Mouse (Mus musculus) spleen, adult 12 weeks (tissue): ENCODE data around the gene Usp25.

Experiments
- DNase-seq: peaks from one replicate; pipeline ENCODE4 v3.0.0; 2022; ENCODE audit warnings: low spot score

Usp25 gene

GRCm38 (mm10) chr16:77034751-77035150, 21.2 kb downstream of the Usp25 start:
- no peak for DNase-seq

DNA sequence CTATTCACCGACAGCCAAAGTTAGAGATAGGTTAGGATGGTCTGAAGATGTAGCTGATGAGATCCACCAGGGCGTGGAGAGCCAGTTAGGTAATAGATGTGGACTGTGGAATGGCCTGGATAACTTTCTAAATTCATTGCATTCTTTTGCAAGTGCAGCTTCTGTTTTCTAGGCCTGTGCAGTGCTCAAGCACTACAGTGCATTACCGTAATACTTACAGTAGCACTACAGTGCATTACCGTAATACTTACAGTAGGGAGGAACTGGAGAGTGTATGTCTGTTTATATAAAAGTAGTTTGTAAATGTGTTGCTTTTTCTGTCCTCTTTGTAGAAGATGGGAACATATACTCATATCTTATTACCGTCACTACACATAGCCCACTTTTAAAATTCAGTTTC, 28.1 kb downstream of the Usp25 start:
- no peak for DNase-seq

DNA sequence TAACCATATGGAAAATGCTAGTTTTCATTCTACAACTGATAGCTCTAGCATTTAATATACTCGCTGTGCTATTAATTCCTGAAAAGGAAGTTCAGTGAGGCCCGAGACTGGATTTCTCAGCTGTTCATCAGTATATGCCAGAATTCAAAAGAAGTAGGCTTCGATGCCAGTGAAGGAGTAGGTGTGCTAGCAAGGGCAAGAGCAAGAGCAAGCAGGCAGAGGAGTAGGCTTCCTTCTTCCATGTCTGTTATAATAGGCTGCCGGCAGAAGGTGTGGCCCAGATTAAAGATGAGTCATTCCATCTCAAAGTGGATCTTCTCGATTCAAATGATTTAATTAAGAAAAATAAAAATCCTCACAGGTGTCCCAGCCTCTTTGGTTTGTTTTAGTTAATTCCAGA, 30.0 kb downstream of the Usp25 start:
- no peak for DNase-seq

DNA sequence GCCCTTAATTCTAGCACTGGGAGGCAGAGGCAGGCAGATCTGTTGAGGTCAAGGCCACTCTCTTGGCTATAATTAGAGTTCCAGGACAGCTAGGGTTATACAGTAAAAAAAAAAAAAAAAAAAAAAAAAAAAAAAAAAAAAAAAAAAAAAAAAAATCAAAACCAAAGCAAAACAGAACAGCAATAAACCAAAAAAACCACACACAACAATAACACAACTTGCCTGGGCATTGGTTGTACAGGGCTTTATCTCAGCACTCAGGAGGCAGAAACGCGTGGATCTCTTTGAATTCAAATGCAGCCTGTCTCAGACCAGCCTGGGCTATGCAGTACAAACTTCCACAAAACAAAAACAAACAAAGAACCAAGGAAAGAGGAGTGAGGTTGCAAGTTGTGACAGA, 40.7 kb downstream of the Usp25 start:
- no peak for DNase-seq

DNA sequence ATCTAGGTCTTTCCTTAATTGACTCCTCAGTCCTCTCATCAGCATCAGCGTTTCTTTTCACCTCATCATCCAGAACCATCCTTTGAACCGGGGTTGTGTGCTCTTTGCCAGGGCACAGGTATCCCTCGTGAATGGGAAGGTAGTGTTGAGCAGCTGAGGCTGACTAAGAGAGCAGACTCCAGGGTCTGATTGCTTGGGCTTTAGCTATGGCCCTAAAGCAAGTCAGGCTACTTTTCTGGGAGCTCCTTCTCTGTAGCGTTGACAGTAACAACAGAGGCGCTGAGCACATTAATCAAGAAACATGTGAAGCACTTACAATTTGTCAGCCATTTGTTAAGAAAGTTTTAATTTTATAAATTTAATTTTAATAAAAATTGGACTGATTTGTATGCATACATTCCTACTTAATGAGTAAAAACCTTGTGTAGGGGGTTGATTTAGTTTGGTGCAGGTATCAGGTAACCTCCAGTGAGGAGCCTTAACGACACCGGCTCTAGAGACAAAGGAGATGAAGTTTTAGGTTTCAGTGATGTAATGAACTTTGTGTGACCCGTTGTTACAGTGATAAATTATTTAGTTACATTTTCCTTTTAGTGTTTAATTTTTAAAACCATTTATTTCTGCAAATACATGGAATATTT, 42.1 kb downstream of the Usp25 start:
- DNase-seq = no peak

DNA sequence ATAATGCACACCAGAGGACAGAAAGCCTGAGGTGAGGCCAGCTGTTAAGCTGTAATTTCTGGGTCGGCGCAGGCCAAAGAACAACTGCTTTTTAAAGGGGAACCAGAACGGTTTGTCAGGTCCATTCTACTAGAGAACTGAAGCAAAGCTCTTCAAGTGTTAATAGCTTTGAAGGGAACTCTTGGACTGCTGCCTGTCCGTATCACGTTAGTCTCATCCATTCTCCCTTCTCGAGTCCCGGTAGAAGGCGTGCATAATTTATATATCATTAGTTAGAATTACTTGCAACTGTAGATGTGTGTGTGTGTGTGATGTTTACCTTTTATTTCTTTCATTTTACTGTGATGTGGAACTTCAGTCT, 42.6 kb downstream of the Usp25 start:
- no peak for DNase-seq

DNA sequence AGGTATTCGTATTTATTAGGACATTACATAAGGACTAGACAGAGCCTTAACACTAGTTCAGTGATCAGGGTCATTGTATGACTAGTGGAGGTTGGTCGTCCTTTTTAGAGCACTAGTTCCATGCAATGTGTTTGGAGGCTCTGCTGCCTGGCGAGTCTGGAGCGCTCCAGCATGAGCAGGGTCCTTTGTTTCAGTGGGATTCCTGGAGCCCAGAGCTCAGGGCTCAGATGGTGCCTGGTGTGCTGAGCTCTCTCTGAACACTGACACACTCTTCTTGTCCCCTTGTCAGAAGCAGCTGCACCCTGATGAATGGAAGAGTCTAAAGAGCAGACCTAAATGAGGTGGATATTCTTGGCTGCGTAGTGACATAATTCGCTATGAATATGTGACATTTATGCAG, 45.1 kb downstream of the Usp25 start:
- DNase-seq = no peak

- no peak for DNase-seq
Measured at GRCm38 (mm10) chr16:77060166-77060565, 46.7 kb downstream of the Usp25 start.

GRCm38 (mm10) chr16:77063916-77064315, 50.4 kb downstream of the Usp25 start:
- no peak for DNase-seq

DNA sequence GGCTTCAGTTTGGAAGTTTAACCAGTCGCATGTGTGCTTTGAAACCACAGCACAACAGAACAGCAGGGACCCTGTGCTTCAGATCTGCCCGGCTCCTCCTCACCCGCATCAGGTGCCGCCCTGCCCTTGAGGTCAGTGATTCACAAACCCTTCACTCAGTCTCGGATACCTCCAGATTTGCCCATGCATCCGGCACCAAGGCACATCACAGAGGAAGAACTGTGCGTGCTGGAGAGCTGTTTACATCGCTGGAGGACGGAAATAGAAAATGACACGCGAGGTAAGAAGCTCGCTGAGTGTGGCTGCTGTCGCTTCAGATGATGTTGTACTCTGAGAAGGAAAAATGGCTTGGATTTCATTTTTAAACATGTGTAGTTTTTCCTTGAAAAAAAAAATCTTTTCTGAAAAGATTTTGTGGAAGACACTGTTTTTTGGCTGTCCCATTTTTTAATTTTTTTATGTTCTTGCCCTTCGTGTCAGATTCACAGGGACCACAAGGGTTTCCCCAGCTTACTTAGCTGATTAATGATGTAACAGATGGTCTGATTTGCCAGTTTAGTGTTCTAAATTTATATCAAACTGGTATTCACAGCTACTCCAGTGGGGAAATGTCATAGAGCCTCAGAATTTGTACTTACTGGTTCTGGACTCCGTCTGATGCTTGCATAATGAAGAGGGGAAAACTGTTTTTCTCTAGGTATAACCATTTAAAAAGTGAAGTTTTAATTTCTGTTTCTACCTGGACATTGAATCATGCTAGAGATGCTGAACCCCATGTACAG, 63.6 kb downstream of the Usp25 start:
- no peak for DNase-seq

GRCm38 (mm10) chr16:77077736-77078005, 64.2 kb downstream of the Usp25 start:
- DNase-seq = no peak

- DNase-seq = no peak
Measured at GRCm38 (mm10) chr16:77084071-77084470, 70.6 kb downstream of the Usp25 start.

DNA sequence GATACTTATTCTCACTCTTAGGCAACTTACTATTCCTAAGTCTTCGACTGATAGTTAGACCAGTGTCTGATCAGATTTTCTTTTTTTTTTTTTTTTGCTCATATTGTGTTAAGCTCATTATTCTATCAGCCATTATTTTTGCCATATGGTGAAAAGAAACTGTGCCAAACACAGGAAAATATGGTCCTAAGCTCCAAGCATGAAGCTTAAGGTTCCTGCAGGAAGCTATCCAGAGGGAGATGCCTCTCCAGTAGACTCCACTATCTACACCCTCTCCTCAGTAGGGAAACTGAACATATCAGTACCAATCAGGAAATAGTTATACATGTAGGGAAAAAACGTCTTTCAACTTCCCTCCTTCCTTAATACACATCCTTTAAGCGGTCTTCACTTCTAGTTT, 76.3 kb downstream of the Usp25 start:
- DNase-seq = no peak

DNA sequence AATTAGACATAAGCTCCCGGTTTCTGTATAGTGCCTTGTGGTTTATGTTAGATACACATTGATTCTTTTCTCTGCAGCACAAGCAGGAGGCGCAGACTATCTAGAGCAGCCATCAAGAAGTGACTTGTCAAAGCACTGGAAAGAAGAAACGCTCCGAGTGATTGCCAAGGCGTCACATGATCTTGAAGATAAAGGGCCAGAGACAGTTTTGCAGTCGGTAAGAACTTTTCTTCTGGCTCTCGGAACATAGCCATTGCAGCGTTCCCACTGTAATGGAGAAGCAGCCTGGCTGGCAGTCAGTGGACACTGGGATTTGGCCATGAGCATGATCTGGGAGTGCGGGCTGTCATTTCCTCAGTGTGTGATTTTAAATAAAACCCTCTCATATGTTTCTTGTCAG, 80.0 kb downstream of the Usp25 start:
- DNase-seq = no peak

GRCm38 (mm10) chr16:77095017-77095551, 81.6 kb downstream of the Usp25 start:
- DNase-seq = no peak

GRCm38 (mm10) chr16:77099018-77099869, 85.7 kb downstream of the Usp25 start:
- no peak for DNase-seq

DNA sequence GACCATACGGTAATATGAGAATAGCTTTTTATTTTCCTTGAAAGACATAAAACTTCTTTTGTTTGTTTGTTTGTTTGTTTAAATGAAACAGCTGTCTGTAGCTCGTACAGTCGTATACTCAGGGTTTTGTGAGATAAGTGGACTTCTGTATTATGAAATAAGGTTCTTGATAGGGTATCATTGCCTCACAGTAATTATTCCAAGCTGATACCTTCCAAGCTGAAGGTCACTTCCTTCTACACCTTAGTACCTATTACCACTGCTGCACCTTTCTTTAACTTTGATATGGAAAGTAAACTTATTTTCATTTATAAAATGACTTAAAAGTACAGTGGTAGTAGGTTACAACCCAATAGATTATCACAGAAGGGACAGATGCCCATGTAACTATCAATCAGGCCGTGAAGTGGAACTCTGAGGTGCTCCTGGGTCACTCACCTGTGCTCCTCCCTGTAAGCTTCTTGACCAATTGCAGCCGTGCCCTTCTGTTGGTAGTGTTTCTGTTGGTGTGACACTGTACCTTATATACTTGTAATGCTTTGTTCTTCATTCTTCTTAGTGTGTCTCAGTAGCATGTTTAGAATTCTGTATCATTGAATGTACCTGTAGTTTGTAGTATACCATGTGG, 90.2 kb downstream of the Usp25 start:
- DNase-seq = no peak

GRCm38 (mm10) chr16:77111268-77111667, 97.8 kb downstream of the Usp25 start:
- DNase-seq = no peak

GRCm38 (mm10) chr16:77125908-77126307, 112.4 kb downstream of the Usp25 start:
- no peak for DNase-seq

- no peak for DNase-seq
Measured at GRCm38 (mm10) chr16:77128683-77129082, 115.2 kb downstream of the Usp25 start.

- DNase-seq = no peak
Measured at GRCm38 (mm10) chr16:77133055-77133454, 119.5 kb downstream of the Usp25 start.

DNA sequence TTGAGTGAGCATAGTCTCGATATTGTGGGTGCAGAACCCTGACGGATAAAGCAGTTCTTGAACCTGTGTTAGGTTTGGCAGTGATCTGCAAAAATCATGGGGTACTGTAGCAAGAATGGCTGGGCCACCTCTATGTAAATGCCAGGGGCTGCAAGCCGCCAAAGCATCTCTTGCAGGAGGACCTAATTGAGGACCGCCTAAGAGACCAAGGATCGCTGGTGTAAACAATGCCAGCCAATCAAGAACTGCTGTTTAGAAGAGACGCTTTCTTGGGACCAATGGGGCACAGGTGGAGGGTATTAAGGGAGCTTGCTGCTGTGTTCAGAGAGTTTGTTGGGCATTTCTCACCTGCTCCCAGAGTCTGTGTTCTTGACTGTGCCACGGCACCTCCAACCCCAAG, 127.1 kb downstream of the Usp25 start:
- no peak for DNase-seq

- DNase-seq = no peak
Measured at GRCm38 (mm10) chr16:77146801-77147200, 133.3 kb downstream of the Usp25 start.
